Mouse (Mus musculus): ENCODE data around the gene Mdga2. TPM values are rescaled to one million over a fixed set of nuclear protein-coding genes. Genes with fewer than 3 reads are reported as not detected.

Gene Mdga2
- not detected in 2 replicates for polyA plus RNA-seq (2012; ENCODE audit: insufficient read depth, low replicate concordance)

DNA sequence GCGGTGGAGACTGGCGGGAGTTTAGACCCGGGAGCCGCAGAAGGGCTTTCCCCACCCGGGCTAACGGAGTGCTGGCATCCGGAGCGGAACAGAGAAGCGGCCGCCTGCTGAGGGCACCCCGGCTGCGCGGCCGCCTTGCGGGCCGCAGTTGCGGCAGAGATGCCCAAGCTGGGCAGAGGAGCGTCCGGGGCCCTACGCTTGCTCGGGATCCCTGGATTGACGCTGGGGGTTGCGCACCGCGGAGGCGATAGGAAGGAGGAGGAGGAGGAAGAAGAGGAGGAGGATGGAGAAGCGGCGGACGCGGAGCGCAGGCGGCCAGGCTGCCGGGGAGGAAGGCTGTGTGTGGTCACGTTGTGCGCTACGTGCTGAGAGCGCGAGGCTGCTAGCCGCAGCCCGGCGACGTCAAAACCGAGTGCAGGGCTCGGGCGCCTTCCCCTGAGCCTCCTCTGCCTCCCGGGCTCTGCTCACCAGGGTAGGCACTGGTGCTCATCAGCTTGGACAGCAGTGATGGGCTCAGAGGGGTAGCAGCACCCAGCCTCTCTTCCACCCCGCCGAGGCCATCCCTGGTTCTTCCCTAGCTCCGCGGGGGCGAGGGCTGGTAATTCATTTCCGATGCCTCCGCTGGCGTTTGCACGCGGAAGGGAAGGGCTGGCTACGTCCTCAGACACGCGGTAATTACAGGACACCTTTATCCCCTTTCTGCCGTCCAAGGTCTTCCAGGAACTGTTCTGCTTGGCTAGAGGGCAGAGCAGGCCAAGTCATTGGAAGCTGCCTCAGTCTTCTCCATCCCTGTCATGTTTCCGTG lies at the start of gene Mdga2:
TSS of gene Mdga2 (minus strand) at position 329 of the 805 bp plus-strand sequence.
- no peaks in the 10 kb centered on the region for H3K36me3 ChIP-seq (replicated peaks; ENCODE audit: low read length)
- H3K27me3 ChIP-seq (replicated peaks) = peaks cover 51% of the 10 kb centered on the region
- TF ChIP-seq GATA1 (IDR thresholded peaks at IDR 0.05; ENCODE audit: borderline replicate concordance, low read length) (no peak), FLI1 (IDR thresholded peaks at IDR 0.05; ENCODE audit: low read length) (no peak)
- H3K4me1 ChIP-seq = peaks cover 24% of the 10 kb centered on the region
- peak within 1 kb of the TSS; percentile 85 for H3K4me3 ChIP-seq (replicated peaks)
- H3K9me3 ChIP-seq = peaks cover 11% of the 10 kb centered on the region

DNA sequence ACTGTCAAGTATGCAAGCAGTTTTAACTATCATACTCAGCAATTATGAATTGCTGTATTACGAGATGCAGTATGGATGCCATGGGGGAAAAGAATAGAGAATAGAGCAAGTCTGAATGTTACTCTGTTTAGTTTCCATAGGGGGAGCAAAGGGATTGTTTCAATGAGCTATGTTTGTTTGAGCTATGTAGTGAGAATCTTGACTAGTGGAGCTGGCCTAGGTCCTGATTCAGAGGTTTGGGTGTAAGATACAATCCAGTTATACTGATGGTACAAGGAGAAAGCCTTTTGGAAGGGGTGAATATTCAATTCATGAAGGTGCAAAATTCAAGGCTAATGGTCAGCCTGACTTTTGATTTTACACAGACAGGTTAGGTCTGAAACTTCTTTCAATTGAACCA lies 45.1 kb upstream of the Mdga2 start:
- Histone ChIP-seq H3K36me3 (replicated peaks; ENCODE audit: low read length) (no peaks in the 10 kb centered on the region), H3K9me3 (no peaks in the 10 kb centered on the region), H3K4me1 (no peaks in the 10 kb centered on the region), H3K4me3 (replicated peaks) (no peak overlapping the region), H3K27me3 (replicated peaks) (no peaks in the 10 kb centered on the region)
- no peak for TF ChIP-seq GATA1 (IDR thresholded peaks at IDR 0.05; ENCODE audit: borderline replicate concordance, low read length)
- TF ChIP-seq FLI1 (IDR thresholded peaks at IDR 0.05; ENCODE audit: low read length) = no peak

DNA sequence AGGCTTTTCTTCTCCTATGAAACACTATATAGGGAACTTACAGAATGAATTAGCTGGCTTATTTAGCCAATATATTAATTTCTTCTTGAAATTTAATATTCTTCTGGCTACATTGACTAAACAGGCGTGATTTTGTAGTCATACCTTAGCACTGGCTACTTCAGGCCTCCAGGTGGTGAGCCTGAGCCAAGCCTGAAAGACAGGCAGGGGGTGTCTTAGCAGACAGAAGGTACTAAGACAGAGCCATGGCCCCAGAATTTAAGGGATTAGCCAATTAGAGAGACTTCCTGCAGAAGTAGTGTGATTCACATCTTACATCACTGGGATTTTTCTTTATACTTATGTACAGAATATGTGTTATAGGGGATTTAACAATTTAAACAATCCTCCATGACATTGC lies 1.2 kb upstream of the Mdga2 start:
- no peaks in the 10 kb centered on the region for H3K36me3 ChIP-seq (replicated peaks; ENCODE audit: low read length)
- peaks cover 24% of the 10 kb centered on the region for H3K4me1 ChIP-seq
- H3K4me3 ChIP-seq (replicated peaks) = no peak overlapping the region
- TF ChIP-seq GATA1 (IDR thresholded peaks at IDR 0.05; ENCODE audit: borderline replicate concordance, low read length) = no peak
- TF ChIP-seq FLI1 (IDR thresholded peaks at IDR 0.05; ENCODE audit: low read length) = no peak
- H3K9me3 ChIP-seq = peaks cover 11% of the 10 kb centered on the region
- peaks cover 51% of the 10 kb centered on the region for H3K27me3 ChIP-seq (replicated peaks)

DNA sequence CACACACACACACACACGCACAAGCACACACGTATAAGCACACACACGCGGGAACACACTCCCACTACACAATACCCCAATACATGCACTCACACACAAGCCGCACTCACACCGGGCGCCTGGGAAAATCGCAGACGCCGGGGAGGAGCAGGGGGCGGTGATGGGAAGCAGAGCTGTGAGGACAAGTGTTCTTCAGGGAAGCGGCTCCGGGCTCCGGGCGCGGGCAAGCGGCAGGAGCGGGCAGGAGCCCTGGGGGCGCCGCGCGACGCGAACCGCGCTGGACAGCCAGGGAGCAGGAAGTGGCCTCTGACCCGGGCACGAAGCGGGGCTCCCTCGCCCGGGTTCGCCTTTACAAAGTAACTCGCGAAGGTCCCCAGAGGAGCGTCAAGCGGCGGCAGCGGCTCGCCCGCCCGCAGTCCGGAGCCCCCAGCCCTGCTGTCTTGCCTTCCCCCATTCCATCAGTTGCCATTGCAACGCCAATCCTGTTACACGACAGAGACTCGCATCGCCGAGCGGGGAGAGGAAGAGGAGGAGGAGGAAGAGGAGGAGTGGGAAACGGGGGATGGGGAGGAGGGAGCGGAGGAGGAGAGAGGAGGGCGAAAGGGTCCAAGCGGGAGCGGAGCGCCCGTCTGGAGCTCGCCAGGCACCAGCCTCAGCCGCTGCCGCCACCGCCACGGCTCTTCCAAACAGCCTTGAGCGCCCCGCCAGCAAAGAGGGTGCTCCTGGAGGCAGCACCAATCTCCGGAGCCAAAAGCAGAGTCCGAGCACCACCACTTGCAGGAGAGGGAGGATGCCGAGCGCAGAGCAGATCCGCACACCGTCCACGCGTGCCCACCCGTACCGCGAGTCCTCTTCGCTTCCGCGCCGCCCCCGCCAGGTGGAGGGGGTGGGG lies 774 bp downstream of the Mdga2 start:
- Histone ChIP-seq H3K9me3 (peaks cover 11% of the 10 kb centered on the region), H3K27me3 (replicated peaks) (peaks cover 51% of the 10 kb centered on the region), H3K4me3 (replicated peaks) (peak overlapping the region; percentile 85), H3K36me3 (replicated peaks; ENCODE audit: low read length) (no peaks in the 10 kb centered on the region), H3K4me1 (peaks cover 24% of the 10 kb centered on the region)
- no peak for TF ChIP-seq FLI1 (IDR thresholded peaks at IDR 0.05; ENCODE audit: low read length)
- TF ChIP-seq GATA1 (IDR thresholded peaks at IDR 0.05; ENCODE audit: borderline replicate concordance, low read length) = no peak

DNA sequence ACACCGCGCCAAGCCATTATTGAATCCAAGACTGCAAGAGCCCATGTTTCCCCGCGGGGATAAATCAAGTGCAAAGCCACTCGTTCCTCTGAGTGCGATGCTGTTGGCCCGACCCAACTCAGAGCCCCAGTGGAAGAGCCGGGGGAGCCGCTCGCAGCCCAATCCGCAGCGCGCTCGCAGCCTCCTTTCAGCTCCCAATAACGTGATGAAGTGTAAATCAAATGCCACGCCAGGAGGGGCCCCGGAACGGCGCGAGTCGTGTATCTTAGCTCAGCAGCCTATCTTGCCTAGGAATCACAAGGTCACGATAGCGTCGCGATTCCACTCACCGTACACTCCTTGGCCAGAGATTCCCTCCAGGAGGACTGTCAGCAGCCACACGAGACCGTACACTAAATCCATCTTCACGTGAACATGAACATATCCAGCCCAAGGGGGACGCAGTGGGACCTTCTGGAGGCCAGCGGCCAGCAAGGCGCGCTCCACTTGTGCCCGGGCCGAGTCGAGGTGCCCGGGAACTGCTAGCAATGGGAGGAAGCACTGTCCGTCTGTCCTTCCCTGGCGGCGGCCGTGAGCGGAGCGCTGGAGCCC lies 1.6 kb downstream of the Mdga2 start:
- H3K4me3 ChIP-seq (replicated peaks) = peak overlapping the region; percentile 65
- peaks cover 51% of the 10 kb centered on the region for H3K27me3 ChIP-seq (replicated peaks)
- H3K36me3 ChIP-seq (replicated peaks; ENCODE audit: low read length) = no peaks in the 10 kb centered on the region
- no peak for TF ChIP-seq GATA1 (IDR thresholded peaks at IDR 0.05; ENCODE audit: borderline replicate concordance, low read length)
- no peak for TF ChIP-seq FLI1 (IDR thresholded peaks at IDR 0.05; ENCODE audit: low read length)
- H3K4me1 ChIP-seq = peaks cover 24% of the 10 kb centered on the region
- peaks cover 11% of the 10 kb centered on the region for H3K9me3 ChIP-seq

DNA sequence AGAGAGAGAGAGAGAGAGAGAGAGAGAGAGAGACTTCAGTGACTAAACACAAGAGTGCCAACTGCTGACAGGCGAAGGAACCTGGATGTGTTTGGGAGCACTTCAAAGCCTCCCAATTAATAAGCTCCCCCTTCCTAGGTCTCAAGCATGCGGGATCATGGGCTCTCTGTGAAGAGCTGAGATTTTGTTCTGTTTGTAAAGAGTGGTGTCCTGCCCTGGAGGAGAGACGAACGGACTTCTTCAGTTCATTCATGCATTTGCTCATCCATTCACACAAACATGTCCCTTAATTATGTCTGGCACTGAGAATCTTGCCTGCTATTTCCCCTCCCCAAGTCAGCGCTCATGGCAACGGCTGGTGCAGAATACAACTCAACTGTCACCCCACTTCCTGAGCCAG lies 2.3 kb downstream of the Mdga2 start:
- Histone ChIP-seq H3K4me3 (replicated peaks) (no peak overlapping the region), H3K27me3 (replicated peaks) (peaks cover 51% of the 10 kb centered on the region), H3K4me1 (peaks cover 24% of the 10 kb centered on the region), H3K9me3 (peaks cover 11% of the 10 kb centered on the region), H3K36me3 (replicated peaks; ENCODE audit: low read length) (no peaks in the 10 kb centered on the region)
- TF ChIP-seq GATA1 (IDR thresholded peaks at IDR 0.05; ENCODE audit: borderline replicate concordance, low read length) (no peak), FLI1 (IDR thresholded peaks at IDR 0.05; ENCODE audit: low read length) (no peak)

DNA sequence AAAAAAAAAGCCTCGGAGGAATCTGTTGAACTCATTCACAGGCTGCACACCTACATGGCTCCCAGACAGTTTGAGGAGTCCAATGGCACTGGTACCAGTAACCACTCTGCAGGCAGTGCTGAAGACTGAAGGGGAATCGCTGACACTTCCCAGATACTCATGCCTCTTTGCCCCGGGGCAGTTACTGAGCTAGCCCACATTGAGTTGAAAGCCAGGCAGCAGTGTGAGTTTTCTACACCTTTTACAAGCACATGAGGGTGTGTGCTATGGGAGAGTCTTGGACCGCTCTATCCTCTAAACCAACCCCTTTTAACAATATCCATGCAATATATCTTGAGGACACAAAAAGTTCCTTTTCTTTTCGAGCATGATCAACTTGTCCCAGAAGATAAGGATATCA lies 2.8 kb downstream of the Mdga2 start:
- peaks cover 24% of the 10 kb centered on the region for H3K4me1 ChIP-seq
- no peak overlapping the region for H3K4me3 ChIP-seq (replicated peaks)
- H3K9me3 ChIP-seq = peaks cover 11% of the 10 kb centered on the region
- no peak for TF ChIP-seq GATA1 (IDR thresholded peaks at IDR 0.05; ENCODE audit: borderline replicate concordance, low read length)
- no peak for TF ChIP-seq FLI1 (IDR thresholded peaks at IDR 0.05; ENCODE audit: low read length)
- H3K36me3 ChIP-seq (replicated peaks; ENCODE audit: low read length) = no peaks in the 10 kb centered on the region
- H3K27me3 ChIP-seq (replicated peaks) = peaks cover 49% of the 10 kb centered on the region

DNA sequence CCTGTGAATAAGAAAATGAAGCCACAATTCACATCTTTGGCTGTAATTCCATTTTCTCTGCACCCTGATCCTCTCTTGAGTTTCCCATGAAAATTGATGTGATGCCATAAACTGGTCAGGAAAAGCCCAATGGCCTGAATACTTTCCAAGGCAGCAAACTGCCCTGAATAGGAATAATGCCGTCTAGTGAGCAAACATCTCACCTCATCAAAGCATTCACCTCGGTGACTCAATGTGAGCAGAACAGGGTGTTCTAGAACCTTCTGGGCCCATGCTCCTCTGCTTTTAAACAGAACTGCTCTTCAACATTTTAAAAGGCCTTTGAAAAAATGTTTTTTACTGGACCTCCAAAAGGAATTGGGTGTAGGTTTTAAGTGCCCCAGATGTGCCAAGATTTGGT lies 9.5 kb downstream of the Mdga2 start:
- no peak for TF ChIP-seq GATA1 (IDR thresholded peaks at IDR 0.05; ENCODE audit: borderline replicate concordance, low read length)
- no peak for TF ChIP-seq FLI1 (IDR thresholded peaks at IDR 0.05; ENCODE audit: low read length)
- Histone ChIP-seq H3K4me3 (replicated peaks) (no peak overlapping the region), H3K9me3 (no peaks in the 10 kb centered on the region), H3K27me3 (replicated peaks) (no peaks in the 10 kb centered on the region), H3K36me3 (replicated peaks; ENCODE audit: low read length) (no peaks in the 10 kb centered on the region), H3K4me1 (no peaks in the 10 kb centered on the region)

DNA sequence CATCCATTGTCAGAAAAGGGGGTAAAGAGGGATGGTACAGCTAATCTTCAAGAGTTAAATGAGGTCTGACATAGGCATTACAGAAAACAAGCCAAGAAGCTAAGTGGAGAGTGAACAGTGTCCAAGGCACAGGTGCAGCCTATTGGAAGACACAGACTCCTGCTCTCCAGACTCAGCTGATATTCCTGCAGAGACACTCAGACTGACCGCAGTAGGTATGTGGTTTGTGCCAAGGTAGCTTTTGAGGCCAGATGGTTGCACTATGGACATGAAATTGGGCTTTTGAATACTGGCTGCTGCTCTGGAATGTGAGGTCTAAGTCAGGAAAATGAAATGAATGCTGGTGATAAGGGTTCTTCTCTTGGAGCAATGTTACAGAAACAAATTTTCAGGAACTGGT lies 44.2 kb downstream of the Mdga2 start:
- no peaks in the 10 kb centered on the region for H3K27me3 ChIP-seq (replicated peaks)
- H3K9me3 ChIP-seq = no peaks in the 10 kb centered on the region
- H3K4me3 ChIP-seq (replicated peaks) = no peak overlapping the region
- H3K4me1 ChIP-seq = no peaks in the 10 kb centered on the region
- H3K36me3 ChIP-seq (replicated peaks; ENCODE audit: low read length) = no peaks in the 10 kb centered on the region
- TF ChIP-seq GATA1 (IDR thresholded peaks at IDR 0.05; ENCODE audit: borderline replicate concordance, low read length) (no peak), FLI1 (IDR thresholded peaks at IDR 0.05; ENCODE audit: low read length) (no peak)

All from megakaryocyte, embryonic 14.5 days (primary cell).